8 mouse cellular contexts compared by ENCODE assay signal in genomic region chr1:62795307-62796037, GRCm38 (mm10).
A peak's percentile ranks its signal among the peaks of the same experiment; 100 is the strongest.
DNase-seq lines count a peak whose midpoint lies in the region; ATAC-seq and TF ChIP-seq lines count a peak whose summit lies in the region.

No protein-coding gene starts in this region.

- no peaks in the 10 kb centered on the region for H3K9me3 ChIP-seq in heart, embryonic 16.5 days (replicated peaks; ENCODE audit: control insufficient read depth, low read length)
- H3K9me3 ChIP-seq in lung, embryonic 15.5 days, result no peaks in the 10 kb centered on the region

- no peak overlapping the region for H3K27ac ChIP-seq in cortical plate, adult 2 months (ENCODE audit: insufficient read depth, low read length)
- H3K27ac ChIP-seq in heart, embryonic 16.5 days (ENCODE audit: low read length), result peak overlapping the region; percentile 43; the same call in 1 of the 2 replicates
- H3K27ac ChIP-seq in lung, embryonic 15.5 days, result peak overlapping the region; percentile 69

- no peaks in the 10 kb centered on the region for H3K36me3 ChIP-seq in heart, embryonic 16.5 days (ENCODE audit: control insufficient read depth, insufficient read depth)
- no peaks in the 10 kb centered on the region for H3K36me3 ChIP-seq in lung, embryonic 15.5 days

- peak; percentile 73 for ATAC-seq in heart, embryonic 16.5 days (replicated peaks; ENCODE audit: extremely low read depth, insufficient read depth, low FRiP score)
- ATAC-seq in lung, embryonic 15.5 days (ENCODE audit: borderline replicate concordance, extremely low read depth, low FRiP score, low TSS enrichment), result peak; percentile 82
- ATAC-seq in neutrophil, adult 5-6 weeks (ENCODE audit: extremely low read depth, insufficient number of reproducible peaks, low FRiP score, poor library complexity, severe bottlenecking), result peak; percentile 23; the same call in 1 of the 2 replicates

- peak; percentile 37; the same call in 1 of the 2 replicates for TF ChIP-seq CTCF in cortical plate, adult 2 months (IDR thresholded peaks at IDR 0.05; ENCODE audit: extremely low read depth, insufficient read depth, low read length)

- peaks cover 5% of the 10 kb centered on the region for H3K4me1 ChIP-seq in cortical plate, adult 2 months (ENCODE audit: control insufficient read depth, insufficient read depth, low read length)
- no peaks in the 10 kb centered on the region for H3K4me1 ChIP-seq in heart, embryonic 16.5 days (ENCODE audit: control insufficient read depth, insufficient read depth, low read length)
- peaks cover 29% of the 10 kb centered on the region for H3K4me1 ChIP-seq in lung, embryonic 15.5 days

- DNase-seq in layer of hippocampus, postnatal 14 days (ENCODE audit: low spot score in 2 of 2), result peak; percentile 68
- DNase-seq in layer of hippocampus, adult 18-20 months (ENCODE audit: low spot score in 2 of 2), result no peak
- DNase-seq in kidney, postnatal 10 days, result peak; percentile 83
- peak; percentile 64 for DNase-seq in thymus, postnatal 4 days

- H3K27me3 ChIP-seq in heart, embryonic 16.5 days (ENCODE audit: control insufficient read depth, insufficient read depth, low read length), result no peaks in the 10 kb centered on the region
- H3K27me3 ChIP-seq in lung, embryonic 15.5 days, result no peaks in the 10 kb centered on the region

- H3K9ac ChIP-seq in heart, embryonic 16.5 days (ENCODE audit: low read length), result peak overlapping the region; percentile 70
- H3K9ac ChIP-seq in lung, embryonic 15.5 days, result peak overlapping the region; percentile 32; the same call in 1 of the 2 replicates

- no peak for TF ChIP-seq POLR2A in cortical plate, adult 2 months (IDR thresholded peaks at IDR 0.05; ENCODE audit: extremely low read depth, insufficient read depth, low read length)

- WGBS in heart, embryonic 16.5 days, result 22% methylated on average over 28 of the region's 28 CpGs
- WGBS in lung, embryonic 15.5 days, result 24% methylated on average over 28 of the region's 28 CpGs

- H3K4me2 ChIP-seq in heart, embryonic 16.5 days (ENCODE audit: low read depth, low read length), result peak overlapping the region; percentile 72
- peak overlapping the region; percentile 67 for H3K4me2 ChIP-seq in lung, embryonic 15.5 days

- peak overlapping the region; percentile 24; the same call in 1 of the 2 replicates for H3K4me3 ChIP-seq in cortical plate, adult 2 months (ENCODE audit: insufficient read depth, low read length)
- peak overlapping the region; percentile 54 for H3K4me3 ChIP-seq in heart, embryonic 16.5 days (ENCODE audit: low read length)
- peak overlapping the region; percentile 36 for H3K4me3 ChIP-seq in lung, embryonic 15.5 days

Comparison
In these comparisons a context has a peak if more than half of its experiments do, and no peak if none do; other contexts are left out.
1. DNase-seq: peak in layer of hippocampus, postnatal 14 days (2 of 2), kidney, postnatal 10 days (single experiment) and thymus, postnatal 4 days (single experiment); none in layer of hippocampus, adult 18-20 months (0 of 2).
2. ATAC-seq: peak in every context shown above with its lines; median percentile 82 in lung, embryonic 15.5 days; 73 in heart, embryonic 16.5 days; 23 in neutrophil, adult 5-6 weeks.
3. Peak in every context shown above with its lines, with median percentiles within 50 percentile points of each other: H3K4me3 ChIP-seq.